Mouse (Mus musculus) cerebellum, adult 18-20 months (tissue): ENCODE data around the gene Sirpa.
A peak's percentile ranks its signal among the peaks of the same experiment; 100 is the strongest.

Experiments used
- DNase-seq, 2 experiments: peaks; one replicate each; pipeline ENCODE4 v3.0.0; 2021

Sirpa gene

DNA sequence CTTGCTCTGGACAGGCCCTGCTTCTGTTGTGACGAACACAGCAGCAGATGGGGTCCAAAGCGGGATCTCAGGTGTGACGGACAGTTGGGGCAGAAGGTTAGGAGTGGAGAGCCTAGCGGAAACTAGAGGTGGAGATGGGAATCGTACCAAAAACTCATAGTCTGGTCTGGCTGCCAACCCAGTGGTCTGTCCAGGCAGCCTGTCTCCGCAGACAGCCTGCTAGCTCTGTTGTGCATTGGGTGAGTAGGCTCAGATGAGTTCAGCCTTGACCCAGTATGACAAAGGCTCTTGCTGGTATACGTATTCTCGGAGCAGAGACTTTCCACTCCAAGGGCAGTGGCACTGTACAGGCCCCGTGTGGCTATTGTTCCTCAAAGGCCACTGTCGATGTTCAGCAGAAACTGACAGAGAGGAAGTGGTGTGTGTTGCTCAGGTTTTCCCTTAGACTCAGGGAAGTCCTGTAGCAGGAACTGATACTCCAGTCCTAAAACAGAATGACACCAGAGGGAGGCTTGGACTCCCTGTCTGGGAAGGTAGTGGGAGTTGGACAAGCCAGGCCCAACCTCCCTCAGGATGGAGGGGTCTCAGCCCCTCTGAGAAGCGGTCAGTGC lies 6.6 kb upstream of the Sirpa start:
- DNase-seq: peak; percentile 38 to 44

DNA sequence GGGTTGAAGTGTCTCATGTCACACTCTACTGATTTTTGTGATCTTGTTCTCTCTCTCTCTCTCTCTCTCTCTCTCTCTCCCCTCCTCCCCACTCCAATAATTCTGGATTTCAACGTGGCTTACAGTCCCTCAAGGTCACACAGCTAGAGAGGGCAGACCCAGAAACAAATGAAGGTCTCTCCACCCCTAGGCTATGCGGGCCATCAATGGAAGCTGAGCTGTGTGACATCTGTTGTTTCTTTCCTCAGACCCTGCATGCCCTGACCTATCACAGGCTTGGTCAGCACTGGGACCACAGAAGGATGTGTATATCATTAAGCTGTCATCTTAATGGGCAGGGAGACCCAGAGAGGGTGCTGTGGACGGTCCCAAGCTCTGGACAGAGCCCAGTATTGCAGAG lies 5.4 kb upstream of the Sirpa start:
- DNase-seq: no peak

DNA sequence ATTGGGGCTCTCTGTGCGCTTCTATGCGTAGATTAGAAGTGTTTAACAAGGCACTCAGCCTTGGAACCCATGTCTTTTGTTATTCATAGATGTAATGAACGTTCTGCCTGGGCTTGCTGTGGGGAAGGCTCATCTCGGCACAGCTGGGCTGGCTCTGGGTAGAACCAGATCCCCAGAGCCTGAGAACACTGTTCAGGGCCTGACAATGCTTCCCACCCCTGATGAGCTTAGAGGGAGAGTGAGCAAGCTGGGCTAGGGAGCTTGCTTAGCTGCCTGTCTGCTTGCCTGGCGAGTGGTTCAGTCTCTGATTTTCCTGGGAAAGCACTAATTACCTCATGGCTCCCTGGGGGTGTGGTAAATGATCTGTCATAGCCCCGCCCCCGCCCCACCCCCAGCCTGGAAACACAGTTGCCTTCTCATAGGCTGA lies 4.8 kb upstream of the Sirpa start:
- DNase-seq: no peak

DNA sequence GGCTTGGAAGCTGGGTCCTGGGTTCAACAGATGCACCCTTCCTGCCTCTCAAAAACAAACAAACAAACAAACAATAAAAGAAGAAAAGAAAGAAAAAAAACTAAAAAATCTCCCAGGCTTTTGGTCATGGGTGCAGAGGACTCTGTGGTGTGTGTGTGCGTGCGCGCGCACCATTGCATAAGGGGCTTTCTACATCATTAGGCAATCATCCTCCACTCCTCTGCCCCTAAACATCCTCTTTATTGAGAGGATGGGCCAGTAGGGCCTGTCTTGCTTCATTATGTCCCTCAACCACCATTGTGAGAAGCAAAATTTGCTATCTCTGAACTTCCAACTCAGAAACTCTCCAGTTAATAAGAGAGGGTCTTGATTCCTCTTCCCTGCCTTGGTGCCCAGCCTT lies 738 bp upstream of the Sirpa start:
- DNase-seq: peak in 1 of 2 experiments; percentile 34

DNA sequence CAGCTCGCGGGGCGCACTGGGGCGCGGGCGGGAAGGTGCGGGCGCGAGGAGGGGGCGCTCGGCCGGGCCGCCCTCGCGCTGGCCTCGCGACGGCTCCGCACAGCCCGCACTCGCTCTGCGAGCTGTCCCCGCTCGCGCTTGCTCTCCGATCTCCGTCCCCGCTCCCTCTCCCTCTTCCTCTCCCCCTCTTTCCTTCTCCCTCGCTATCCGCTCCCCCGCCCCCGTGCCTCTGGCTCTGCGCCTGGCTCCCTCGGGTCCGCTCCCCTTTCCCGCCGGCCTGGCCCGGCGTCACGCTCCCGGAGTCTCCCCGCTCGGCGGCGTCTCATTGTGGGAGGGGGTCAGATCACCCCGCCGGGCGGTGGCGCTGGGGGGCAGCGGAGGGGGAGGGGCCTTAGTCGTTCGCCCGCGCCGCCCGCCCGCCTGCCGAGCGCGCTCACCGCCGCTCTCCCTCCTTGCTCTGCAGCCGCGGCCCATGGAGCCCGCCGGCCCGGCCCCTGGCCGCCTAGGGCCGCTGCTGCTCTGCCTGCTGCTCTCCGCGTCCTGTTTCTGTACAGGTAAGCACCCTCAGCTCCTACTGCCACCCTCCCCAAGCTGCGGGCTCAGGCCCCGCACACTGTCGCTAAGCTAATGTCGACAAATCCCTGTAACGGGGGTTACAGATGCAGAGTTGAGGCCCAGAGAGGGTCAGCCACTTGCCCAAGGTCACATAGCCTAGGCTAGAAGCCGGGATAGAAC lies 673 bp downstream of the Sirpa start:
- peak; percentile 93 to 95 for DNase-seq

DNA sequence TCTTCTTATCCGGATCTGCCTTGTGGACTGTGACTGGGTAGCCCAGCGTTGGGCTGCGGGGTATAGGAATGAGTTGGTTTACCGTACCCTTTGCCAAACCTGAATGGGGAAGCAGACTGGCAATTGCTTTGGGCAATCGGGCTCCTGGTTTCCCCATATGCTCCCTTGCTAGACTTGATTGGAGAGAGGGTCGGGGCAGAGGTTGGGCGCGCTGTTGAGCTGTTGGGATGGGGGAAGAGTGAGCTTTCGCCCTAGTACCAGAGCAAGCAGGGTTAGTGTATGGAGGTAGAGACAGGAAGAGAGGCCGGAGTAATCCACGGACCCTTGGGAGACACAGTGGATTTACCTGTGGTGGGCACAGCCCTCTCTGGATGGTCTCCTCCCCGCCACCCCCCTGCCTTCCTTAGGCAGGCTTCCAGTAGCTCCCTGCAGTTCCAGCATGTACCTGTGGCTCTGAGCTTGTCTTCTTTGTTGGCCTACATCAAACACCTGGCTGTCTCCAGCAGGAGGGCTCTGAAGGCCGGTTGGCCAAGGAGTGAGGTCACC lies 1.3 kb downstream of the Sirpa start:
- peak; percentile 65 to 67 for DNase-seq

DNA sequence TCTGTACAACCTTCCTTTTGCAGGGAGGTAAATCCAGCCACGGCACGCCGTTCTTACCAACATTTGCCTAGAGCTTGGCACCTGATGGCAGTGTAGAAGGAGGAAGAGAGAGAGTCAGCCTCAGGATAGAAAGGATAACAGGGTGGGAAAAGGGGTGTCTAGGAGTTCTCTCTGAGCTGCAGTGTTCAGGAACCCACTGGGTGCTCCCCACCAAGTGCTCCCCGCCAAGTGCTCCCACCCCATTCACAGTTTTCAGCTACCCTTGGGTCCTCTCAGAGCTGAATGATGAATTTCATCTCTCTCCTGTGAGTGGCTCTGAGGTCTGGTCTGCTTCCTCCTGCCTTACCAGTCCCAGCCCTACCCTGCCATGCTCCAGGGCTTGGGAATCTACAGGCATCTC lies 1.9 kb downstream of the Sirpa start:
- DNase-seq: peak; percentile 22 to 44

DNA sequence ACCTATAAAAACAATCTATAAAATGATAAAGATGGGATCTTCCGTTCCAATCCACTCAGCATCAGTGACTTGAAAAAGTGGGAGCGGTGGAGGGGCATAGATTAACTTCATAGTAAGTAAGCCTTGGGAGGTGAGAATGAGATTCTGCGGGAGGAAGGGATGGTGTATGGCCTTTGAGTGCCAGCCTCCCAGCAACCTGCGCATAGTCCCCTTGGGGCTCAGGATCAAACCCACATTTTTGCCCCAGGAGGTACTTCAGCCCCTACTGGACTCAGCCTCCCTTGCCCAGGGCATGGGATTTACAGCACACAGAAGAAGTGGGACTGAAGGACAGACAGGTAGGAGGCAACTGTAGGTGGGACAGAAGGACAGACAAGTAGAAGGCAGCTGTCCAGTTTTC lies 2.6 kb downstream of the Sirpa start:
- no peak for DNase-seq

DNA sequence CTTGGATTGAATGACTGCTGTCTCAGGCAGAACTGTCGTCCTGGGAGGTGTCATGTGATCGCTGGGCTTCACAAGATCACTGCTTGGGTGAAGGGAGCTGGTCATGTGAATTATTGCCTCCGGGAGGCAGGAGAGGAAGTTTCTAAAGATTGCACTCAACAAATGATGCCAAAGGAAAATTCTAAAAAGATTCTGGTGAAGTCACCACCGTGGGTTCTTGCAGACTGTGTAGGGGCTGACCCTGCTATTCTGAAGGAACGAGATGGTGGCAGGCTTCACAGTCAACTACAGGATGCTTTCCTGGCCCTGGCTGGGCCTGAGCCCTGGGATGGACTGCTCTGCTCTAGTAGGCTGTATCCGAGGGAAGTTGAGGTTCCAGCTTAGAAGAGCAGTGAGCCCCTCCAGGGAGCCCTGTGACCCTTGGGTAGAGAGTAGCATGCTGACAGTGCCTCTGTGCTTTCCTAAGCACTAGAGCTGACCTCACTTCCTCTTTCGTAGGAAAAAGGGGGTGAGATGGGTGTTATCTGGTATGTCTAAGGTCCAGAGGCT lies 3.1 kb downstream of the Sirpa start:
- peak; percentile 42 to 49 for DNase-seq

DNA sequence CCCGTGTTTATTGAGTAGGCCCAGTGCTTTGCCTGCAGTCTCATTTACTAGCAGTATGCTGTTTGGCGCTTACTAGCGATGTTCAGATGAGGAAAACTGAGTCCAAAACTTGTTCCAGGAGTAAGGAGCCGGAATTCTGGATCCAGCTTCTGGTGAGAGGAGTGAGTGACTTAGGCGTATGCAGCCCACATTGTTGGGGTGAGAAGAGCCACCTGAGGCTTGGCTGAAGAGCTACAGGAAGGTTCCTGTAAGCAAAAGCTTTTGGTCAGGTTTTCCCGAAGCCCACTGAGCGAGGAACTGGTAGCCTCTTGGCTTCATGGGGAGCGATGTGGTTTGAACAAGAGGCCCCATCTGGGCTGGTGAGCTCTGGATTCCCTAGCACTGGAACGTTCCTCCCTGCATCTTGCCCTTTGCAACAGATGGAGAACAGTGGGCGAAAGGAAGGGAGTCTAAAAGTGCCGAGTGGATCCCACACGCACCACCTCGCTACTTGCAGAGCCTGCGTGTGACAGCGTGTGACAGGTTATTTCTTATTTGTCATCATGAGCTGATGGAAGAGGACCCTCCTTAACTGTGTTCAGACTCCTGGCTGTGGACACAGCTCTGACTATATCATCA lies 4.0 kb downstream of the Sirpa start:
- peak in 1 of 2 experiments; percentile 30 for DNase-seq

DNA sequence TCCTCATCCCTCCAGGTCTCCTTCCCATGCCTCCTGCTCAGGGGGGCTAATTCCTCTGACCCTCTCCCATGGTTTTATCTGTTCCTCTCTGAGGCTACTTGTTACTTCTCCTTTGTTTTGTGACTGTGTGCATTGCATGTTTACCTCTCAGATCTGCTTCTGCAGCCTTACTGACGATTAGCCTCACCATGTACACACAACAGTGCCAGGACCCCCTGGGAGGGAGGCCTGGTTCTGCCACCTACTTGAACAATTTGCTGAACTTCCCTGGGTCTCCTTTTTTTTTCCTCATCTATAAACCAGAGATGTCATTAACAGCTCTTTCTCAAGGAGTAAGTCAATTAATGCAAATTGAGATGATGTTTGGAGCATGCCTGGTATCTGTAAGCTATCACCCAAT lies 4.9 kb downstream of the Sirpa start:
- DNase-seq: no peak

DNA sequence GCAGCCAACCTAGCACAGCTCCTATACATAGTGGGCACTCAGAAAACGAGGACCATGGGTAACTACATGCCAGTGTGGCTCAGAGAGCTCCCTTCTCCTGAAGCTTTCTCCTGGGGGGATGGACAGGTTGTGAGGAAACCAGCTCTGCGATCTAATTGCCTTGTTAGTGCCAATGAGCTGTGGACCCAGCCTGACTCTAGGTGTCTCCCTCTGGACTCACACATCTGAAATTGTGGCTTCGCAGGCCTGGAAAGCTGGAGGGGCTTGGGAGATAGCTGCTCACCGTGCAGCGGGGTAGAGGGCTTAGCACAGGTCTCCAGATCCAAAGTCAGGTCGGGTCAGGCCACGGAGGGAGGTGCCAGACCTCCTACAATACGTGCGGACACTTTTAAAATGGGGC lies 5.5 kb downstream of the Sirpa start:
- DNase-seq: peak; percentile 40 to 44

DNA sequence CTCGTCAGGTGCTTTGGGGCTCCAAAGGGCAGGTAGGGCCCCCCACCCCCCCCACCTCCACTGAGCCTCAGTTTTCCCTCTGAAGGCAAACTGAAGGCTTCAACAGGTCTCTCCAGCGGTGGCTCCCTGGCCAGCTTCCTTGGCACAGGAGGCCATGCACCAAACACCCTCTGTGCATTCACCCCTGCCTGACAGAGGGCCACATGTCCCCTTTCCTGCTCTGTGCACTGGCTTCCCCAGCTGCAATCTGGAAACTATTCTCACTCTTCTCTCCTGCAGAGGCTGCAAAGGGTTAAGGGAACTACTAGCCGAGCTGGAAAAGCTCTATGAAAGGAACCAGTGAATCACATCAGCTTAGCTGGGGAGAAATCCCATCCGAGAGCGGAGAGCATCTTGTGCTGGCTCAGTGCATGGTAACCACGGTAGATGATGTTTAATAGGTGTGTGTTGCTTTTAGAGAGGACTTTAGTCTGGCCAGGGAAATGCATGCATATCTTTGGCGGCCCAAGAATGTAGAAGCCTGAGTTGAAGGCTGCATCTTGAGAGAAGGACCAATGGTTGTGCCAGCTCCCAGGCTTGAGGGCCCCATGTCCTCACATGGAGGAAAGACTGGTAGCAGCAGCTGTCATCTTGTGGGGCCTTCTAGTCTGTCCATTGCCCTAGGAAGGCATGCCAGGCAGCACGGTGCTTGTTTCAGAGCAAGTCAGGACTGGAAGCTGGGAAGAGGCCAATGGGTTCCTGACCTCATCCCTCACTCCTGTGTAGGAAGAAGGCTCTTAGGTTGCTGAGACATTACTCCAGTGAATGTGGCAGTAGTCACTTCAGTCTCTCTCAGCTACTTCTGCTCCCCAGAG lies 6.8 kb downstream of the Sirpa start:
- DNase-seq: peak in 1 of 2 experiments; percentile 48

DNA sequence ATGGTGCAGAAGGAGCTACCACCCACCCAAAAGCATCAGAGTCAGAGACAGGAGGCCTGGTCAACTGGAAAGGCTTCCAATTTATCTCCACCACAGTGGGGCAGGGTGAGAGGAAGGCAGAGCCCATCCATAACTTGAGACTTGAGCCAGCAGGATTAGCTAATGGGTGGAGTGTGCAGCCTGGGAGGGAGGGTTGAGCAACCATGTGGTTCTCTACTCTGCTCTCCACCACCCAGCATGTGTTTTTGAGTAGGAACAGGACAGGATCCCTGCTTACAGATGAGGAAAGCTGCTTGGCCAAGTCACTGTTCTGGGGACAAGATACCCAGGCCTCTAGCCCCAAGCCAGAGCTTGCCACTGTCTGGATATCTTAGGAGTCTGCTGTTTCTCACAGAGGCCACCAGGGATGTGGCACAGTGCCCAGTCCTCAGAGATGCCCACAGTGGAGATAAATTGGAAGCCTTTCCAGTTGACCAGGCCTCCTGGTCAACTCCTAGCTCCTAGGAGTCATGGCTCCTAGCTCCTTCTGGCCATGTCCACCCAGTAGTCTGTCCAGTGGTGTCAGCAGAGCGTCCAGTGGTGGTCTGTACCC lies 8.5 kb downstream of the Sirpa start:
- DNase-seq: peak; percentile 74 to 82

DNA sequence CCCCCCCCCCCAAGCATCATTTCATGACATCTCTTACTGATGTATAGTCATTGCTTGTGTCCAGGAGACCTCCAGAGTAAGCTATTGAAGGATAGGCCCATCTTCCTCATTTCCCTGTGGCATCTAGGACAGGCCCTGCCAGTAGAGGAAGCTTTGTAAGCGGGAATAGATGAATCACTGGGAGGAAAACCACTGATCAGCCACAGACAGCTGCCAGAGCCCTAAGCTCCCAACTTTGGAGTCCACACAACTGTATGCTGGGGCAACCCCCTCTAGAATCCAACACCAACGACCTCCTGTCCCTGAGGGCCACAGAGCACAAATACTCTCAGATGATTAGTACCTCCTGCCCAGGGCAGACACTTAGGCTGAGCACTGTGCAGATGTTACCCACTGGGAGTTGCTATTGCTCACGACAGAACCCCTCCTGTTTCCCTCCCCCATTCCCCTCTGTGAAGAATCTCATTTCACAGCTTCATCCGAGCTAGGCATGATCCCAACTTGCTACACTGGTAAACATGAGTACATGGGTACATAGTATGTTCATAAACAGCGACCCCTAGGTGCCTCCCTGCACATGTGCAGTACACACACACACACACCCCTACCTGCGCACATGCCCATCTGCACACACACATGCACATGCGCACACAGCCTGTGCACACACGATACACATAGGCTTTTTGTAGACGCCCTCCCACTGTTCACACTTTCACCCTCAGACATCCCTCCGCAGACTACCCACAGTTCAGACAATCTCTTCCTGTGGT lies 9.4 kb downstream of the Sirpa start:
- no peak for DNase-seq

DNA sequence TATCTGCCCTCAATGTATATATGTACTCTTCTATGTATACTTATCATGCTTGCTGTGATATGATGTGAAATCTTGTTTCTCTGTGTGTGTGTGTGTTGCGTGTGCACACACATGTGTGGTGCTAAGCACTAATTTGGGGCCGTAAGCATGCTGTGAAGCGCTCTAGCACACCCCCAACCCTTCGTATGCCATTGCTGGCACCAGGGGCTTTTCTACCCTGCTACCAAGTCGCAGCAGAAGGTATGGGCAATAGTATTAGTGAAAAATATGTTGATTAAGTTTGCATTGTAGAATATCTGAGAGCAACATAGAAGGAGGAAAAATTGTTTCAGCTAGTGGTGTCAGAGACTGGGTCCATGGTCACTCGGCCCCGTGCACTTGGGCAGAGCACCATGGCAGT lies 10.2 kb downstream of the Sirpa start:
- DNase-seq: no peak

DNA sequence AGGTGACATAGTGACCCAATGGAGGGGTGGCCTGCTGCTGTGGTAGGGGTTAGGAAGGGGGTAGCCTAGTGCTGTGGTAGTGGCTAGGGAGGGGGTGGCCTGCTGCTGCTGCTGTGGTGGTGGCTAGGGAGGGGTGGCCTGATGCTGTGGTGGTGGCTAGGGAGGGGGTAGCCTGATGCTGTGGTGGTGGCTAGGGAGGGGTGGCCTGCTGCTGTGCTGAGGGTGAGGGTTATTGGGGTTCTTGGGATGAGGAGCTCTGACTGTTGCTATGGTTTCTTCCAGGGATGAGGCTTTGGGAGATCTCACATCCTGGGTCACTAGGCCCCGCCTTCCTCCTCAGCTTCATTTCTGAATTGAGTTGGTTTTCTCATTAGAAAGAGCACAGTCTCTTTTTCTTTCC lies 10.9 kb downstream of the Sirpa start:
- no peak for DNase-seq

DNA sequence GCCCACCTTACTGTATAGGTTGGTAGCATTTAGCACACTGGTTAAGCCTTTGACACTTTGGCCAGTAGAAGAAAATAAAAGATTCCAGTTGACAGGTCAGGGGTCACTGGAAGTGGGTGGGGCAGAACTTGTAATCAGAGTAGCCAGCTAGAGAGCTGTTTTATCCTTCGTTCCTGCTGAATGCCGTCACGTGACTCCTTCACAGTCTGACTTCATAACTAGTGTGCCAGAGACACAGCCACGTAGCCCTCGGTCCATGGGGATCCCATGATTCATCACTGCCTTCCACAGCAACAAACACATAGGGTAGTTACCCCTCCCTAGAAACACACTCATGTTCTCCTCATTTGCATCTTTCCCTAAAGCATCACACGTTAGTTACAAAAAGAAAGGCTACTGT lies 11.4 kb downstream of the Sirpa start:
- DNase-seq: no peak

DNA sequence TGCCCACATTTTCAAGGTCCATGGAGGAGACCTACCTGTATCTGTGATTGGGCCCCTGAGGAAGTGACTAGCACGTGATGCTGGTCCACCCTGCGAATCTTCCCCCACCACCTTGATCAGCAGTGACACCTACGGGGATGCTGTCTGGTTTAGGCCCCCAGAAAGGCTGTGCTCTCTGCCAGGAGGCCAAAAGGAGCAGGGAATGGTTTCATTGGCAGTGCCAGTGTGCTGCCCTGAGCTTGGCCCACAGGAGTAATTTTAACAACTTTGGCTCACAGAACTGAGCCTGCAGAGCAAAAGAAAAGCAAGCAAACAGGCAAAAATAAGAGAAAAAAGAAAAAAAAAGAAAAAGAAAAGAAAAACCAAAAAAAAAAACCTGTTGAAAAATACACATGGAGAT lies 13.2 kb downstream of the Sirpa start:
- peak in 1 of 2 experiments; percentile 46 for DNase-seq

DNA sequence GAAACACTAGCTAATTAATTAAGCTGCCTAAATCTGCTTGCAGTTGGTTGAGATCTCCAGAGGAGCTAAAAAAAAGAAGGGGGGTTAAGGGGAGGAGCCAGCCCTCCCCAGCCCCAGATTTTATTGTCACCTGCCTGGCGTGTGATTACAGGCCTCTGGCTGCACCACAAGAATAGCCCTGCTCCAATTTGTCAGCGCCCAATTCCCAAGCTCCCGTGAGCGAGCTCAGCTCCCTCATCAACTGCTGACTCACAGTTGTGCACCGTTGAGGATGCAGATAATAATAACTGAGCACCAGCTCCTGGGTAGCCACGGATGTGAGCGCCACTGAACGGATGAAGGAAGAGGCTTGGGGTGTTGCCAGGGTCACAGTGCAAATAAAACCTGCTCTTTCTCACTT lies 13.6 kb downstream of the Sirpa start:
- peak in 1 of 2 experiments; percentile 43 for DNase-seq

DNA sequence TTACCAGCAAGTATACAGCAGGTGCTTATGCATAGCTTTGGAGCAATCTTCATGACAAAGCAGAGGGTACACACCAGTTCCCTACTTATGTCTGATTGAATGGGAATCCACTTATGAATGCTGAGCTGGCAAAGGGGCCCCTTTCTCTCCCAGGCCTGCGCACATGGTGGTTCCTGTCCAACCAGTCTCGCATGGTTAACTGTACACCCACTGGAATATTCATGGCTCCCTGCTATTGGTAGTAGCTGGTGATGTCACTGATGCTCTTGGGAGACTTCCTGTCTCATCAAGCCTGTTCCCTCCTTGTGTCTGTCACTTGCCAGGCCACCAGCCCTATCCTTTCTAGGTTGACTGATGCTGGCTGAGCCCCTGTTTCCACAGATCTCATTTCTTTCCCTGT lies 14.3 kb downstream of the Sirpa start:
- no peak for DNase-seq

DNA sequence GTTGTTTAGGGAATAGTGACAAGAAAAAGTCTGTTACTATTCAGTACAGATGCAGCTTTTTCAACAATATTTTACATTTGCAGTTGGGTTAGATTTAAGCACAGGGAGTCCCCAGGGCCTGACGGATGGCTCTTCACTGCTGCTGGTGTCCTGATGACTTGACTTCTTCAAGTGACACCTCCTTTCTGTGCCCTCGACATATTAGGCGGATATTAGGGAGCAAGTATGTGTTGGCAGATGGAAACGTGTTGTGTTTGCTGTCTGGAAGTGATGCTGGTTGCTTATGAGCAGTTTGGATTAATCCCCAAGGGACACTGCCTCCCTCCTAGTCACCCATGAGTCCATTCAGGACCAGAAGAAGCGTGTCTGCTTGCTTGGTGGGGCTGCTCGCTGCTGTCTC lies 21.3 kb downstream of the Sirpa start:
- DNase-seq: no peak
